In the genomic region with DNA sequence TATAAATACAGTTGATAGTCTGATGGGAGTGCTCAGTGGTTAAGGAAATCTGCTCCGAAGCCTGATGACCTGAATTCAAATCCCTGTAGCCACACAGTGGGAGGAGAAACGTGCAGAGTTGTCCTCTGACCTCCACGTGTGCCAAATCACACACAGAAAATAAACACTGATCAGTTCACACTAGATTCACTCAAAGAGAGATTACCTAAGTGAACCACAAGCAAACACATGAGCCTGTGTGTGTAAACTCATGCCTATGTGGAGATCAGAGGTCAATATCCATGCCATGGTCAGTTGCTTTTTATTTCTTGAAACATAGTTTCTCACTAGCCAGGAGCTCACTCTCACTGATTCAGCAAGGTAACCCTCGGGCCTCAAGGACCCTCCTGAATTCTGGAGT, we compare ENCODE assay signal across 19 mouse cellular contexts. TPM values are rescaled to one million over a fixed set of nuclear protein-coding genes. Genes with fewer than 3 reads are reported as not detected.
"Had no signal": no experiment of that assay in that cellular context is flagged by ENCODE, and none has a peak within 500 bp of the region (broad histone marks: within the 10 kb centered on the region; RNA-seq: fewer than 3 reads in every experiment).

No protein-coding gene starts in this region.

- H3K36me3 ChIP-seq: lung, embryonic 15.5 days; midbrain, embryonic 13.5 days; midbrain, embryonic 15.5 days; neural tube, embryonic 12.5 days; stomach, embryonic 15.5 days had no signal

- H3K27me3 ChIP-seq: lung, embryonic 15.5 days; midbrain, embryonic 13.5 days; midbrain, embryonic 15.5 days; neural tube, embryonic 12.5 days; stomach, embryonic 15.5 days had no signal

- H3K9ac ChIP-seq: lung, embryonic 15.5 days; midbrain, embryonic 13.5 days; midbrain, embryonic 15.5 days; neural tube, embryonic 12.5 days; stomach, embryonic 15.5 days had no signal

- H3K27ac ChIP-seq: lung, embryonic 15.5 days; macrophage; midbrain, embryonic 13.5 days; midbrain, embryonic 15.5 days; neural tube, embryonic 12.5 days; stomach, embryonic 15.5 days; stomach, postnatal 0 days had no signal

- H3K4me3 ChIP-seq: lung, embryonic 15.5 days; midbrain, embryonic 13.5 days; midbrain, embryonic 15.5 days; neural tube, embryonic 12.5 days; stomach, embryonic 15.5 days had no signal

- H3K4me2 ChIP-seq: lung, embryonic 15.5 days; midbrain, embryonic 11.5 days; midbrain, embryonic 13.5 days; midbrain, embryonic 15.5 days; neural tube, embryonic 12.5 days; stomach, embryonic 15.5 days had no signal

- DNase-seq: lung, postnatal 14 days; lung, postnatal 36 days; right cerebral cortex, postnatal 14 days; thymus, adult 2 months; thymus, postnatal 25 days; thymus, postnatal 4 days had no signal

- ATAC-seq: lung, postnatal 0 days; midbrain, embryonic 13.5 days; midbrain, embryonic 15.5 days had no signal

- H3K4me1 ChIP-seq: midbrain, embryonic 13.5 days; midbrain, embryonic 15.5 days; neural tube, embryonic 12.5 days; stomach, embryonic 15.5 days had no signal

- H3K9me3 ChIP-seq: lung, embryonic 15.5 days; midbrain, embryonic 13.5 days; midbrain, embryonic 15.5 days; neural tube, embryonic 12.5 days; stomach, embryonic 15.5 days had no signal

RNA-seq across cellular contexts. Expression of a gene that starts 9.5 kb away (rescaled TPM):
- total RNA-seq: megakaryocyte progenitor cell, adult 5-6 weeks; monocyte, adult 5-6 weeks; neutrophil, adult 5-6 weeks had no signal
- polyA plus RNA-seq: macrophage; spleen, adult 2 months; stomach, postnatal 0 days had no signal

RNA-seq across cellular contexts. Expression of a gene that starts 30.5 kb away (rescaled TPM):
- total RNA-seq: megakaryocyte progenitor cell, adult 5-6 weeks; monocyte, adult 5-6 weeks; neutrophil, adult 5-6 weeks had no signal
- polyA plus RNA-seq: macrophage had no signal
